Mouse (Mus musculus) ES-Bruce4 (cell line): ENCODE measurements around the gene Cript. TPM values are rescaled to one million over a fixed set of nuclear protein-coding genes. Genes with fewer than 3 reads are reported as not detected.

Source experiments
- H3K27ac ChIP-seq: 2 replicates; pipeline ENCODE4 v1.5.1; 2012; ENCODE audit warnings: low read length, inconsistent platforms; ENCODE audit not compliant: insufficient read depth
- H3K27me3 ChIP-seq: 2 replicates; pipeline ENCODE4 v1.6.1; 2012; ENCODE audit warnings: mild to moderate bottlenecking, low read length, inconsistent platforms; ENCODE audit not compliant: control insufficient read depth, poor library complexity, insufficient read depth, severe bottlenecking
- H3K36me3 ChIP-seq: 2 replicates; pipeline ENCODE4 v1.6.1; 2012; ENCODE audit warnings: inconsistent platforms, mild to moderate bottlenecking, low read length, moderate library complexity; ENCODE audit not compliant: control insufficient read depth, poor library complexity, insufficient read depth, severe bottlenecking
- H3K4me1 ChIP-seq: one replicate; pipeline ENCODE4 v1.8.1; 2011; ENCODE audit warnings: low read length; ENCODE audit not compliant: control insufficient read depth, insufficient read depth
- H3K4me3 ChIP-seq: 2 replicates; pipeline ENCODE4 v1.5.1; 2011; ENCODE audit warnings: low read depth, mild to moderate bottlenecking, low read length
- H3K9ac ChIP-seq: 2 replicates; pipeline ENCODE4 v1.6.1; 2012; ENCODE audit warnings: low read depth, mild to moderate bottlenecking, inconsistent platforms; ENCODE audit not compliant: poor library complexity, severe bottlenecking
- H3K9me3 ChIP-seq: replicated peaks from 2 replicates; pipeline ENCODE4 v1.6.1; 2012; ENCODE audit warnings: mild to moderate bottlenecking, low read length, inconsistent platforms; ENCODE audit not compliant: control insufficient read depth, poor library complexity, insufficient read depth, severe bottlenecking
- CTCF ChIP-seq: IDR thresholded peaks from one replicate; pipeline ENCODE4 v1.8.1; 2011; ENCODE audit warnings: low read depth, low read length
- EP300 ChIP-seq: IDR thresholded peaks from 2 replicates; pipeline ENCODE4 v1.6.1; 2011; ENCODE audit warnings: low read depth, low read length; ENCODE audit not compliant: insufficient read depth
- POLR2A ChIP-seq: IDR thresholded peaks from one replicate; pipeline ENCODE4 v1.8.1; 2011; ENCODE audit warnings: low read length; ENCODE audit not compliant: insufficient read depth
- polyA plus RNA-seq: library from polyadenylated mRNA; stranded (reverse); fragments of >200 nt; gene quantifications from 2 replicates; pipeline ENCODE4 v1.2.4, GENCODE M21; 2011; ENCODE audit warnings: low read depth; ENCODE audit not compliant: missing spikeins, insufficient read depth, insufficient read length

Cript gene
- polyA plus RNA-seq, 1 experiment: 60.6 TPM

GRCm38 (mm10) chr17:86986449-86987138, 38.8 kb upstream of the Cript start:
- Histone ChIP-seq H3K9me3 (no peaks in the 10 kb centered on the region), H3K27me3 (no peaks in the 10 kb centered on the region), H3K4me1 (no peaks in the 10 kb centered on the region), H3K4me3 (no peak overlapping the region), H3K9ac (no peak overlapping the region), H3K27ac (no peak overlapping the region), H3K36me3 (no peaks in the 10 kb centered on the region; the same call in 1 of the 2 replicates)
- TF ChIP-seq EP300 (no peak), CTCF (no peak), POLR2A (no peak)

GRCm38 (mm10) chr17:86988161-86988560, 37.2 kb upstream of the Cript start:
- H3K4me3 ChIP-seq: no peak overlapping the region
- H3K36me3 ChIP-seq: no peaks in the 10 kb centered on the region; the same call in 1 of the 2 replicates
- H3K9ac ChIP-seq: no peak overlapping the region
- H3K9me3 ChIP-seq: no peaks in the 10 kb centered on the region
- H3K27me3 ChIP-seq: no peaks in the 10 kb centered on the region
- H3K27ac ChIP-seq: no peak overlapping the region
- TF ChIP-seq CTCF (no peak), POLR2A (no peak), EP300 (no peak)
- no peaks in the 10 kb centered on the region for H3K4me1 ChIP-seq

GRCm38 (mm10) chr17:86988601-86989184, 36.7 kb upstream of the Cript start:
- no peak overlapping the region for H3K9ac ChIP-seq
- H3K4me1 ChIP-seq: no peaks in the 10 kb centered on the region
- TF ChIP-seq EP300 (no peak), CTCF (no peak), POLR2A (no peak)
- H3K27ac ChIP-seq: no peak overlapping the region
- H3K4me3 ChIP-seq: no peak overlapping the region
- no peaks in the 10 kb centered on the region for H3K9me3 ChIP-seq
- H3K27me3 ChIP-seq: no peaks in the 10 kb centered on the region
- no peaks in the 10 kb centered on the region; the same call in 1 of the 2 replicates for H3K36me3 ChIP-seq

- no peak overlapping the region for H3K27ac ChIP-seq
- no peak for TF ChIP-seq EP300
- no peak for TF ChIP-seq POLR2A
- TF ChIP-seq CTCF: no peak
- no peak overlapping the region for H3K9ac ChIP-seq
- H3K4me1 ChIP-seq: no peaks in the 10 kb centered on the region
- H3K27me3 ChIP-seq: no peaks in the 10 kb centered on the region
- no peaks in the 10 kb centered on the region; the same call in 1 of the 2 replicates for H3K36me3 ChIP-seq
- H3K9me3 ChIP-seq: no peaks in the 10 kb centered on the region
- H3K4me3 ChIP-seq: no peak overlapping the region
Measured at GRCm38 (mm10) chr17:86991306-86991705, 34.0 kb upstream of the Cript start.

- Histone ChIP-seq H3K27ac (no peak overlapping the region), H3K9me3 (no peaks in the 10 kb centered on the region), H3K27me3 (no peaks in the 10 kb centered on the region), H3K4me3 (no peak overlapping the region), H3K9ac (no peak overlapping the region), H3K4me1 (no peaks in the 10 kb centered on the region), H3K36me3 (peaks cover 17% of the 10 kb centered on the region)
- no peak for TF ChIP-seq CTCF
- TF ChIP-seq EP300: no peak
- TF ChIP-seq POLR2A: no peak
Measured at GRCm38 (mm10) chr17:86997323-86997722, 28.0 kb upstream of the Cript start.

GRCm38 (mm10) chr17:87008950-87009349, 16.4 kb upstream of the Cript start:
- no peak for TF ChIP-seq POLR2A
- TF ChIP-seq EP300: no peak
- TF ChIP-seq CTCF: no peak
- Histone ChIP-seq H3K9ac (no peak overlapping the region), H3K9me3 (no peaks in the 10 kb centered on the region), H3K27ac (no peak overlapping the region), H3K4me1 (no peaks in the 10 kb centered on the region), H3K36me3 (peaks cover 12% of the 10 kb centered on the region; the same call in 1 of the 2 replicates), H3K4me3 (no peak overlapping the region), H3K27me3 (no peaks in the 10 kb centered on the region)
